Mouse (Mus musculus): ENCODE measurements around the gene Znrf1. TPM values are rescaled to one million over a fixed set of nuclear protein-coding genes. Genes with fewer than 3 reads are reported as not detected.
A peak's percentile ranks its signal among the peaks of the same experiment; 100 is the strongest.

Znrf1 gene
- polyA plus RNA-seq, 1 experiment: 124 TPM

DNA sequence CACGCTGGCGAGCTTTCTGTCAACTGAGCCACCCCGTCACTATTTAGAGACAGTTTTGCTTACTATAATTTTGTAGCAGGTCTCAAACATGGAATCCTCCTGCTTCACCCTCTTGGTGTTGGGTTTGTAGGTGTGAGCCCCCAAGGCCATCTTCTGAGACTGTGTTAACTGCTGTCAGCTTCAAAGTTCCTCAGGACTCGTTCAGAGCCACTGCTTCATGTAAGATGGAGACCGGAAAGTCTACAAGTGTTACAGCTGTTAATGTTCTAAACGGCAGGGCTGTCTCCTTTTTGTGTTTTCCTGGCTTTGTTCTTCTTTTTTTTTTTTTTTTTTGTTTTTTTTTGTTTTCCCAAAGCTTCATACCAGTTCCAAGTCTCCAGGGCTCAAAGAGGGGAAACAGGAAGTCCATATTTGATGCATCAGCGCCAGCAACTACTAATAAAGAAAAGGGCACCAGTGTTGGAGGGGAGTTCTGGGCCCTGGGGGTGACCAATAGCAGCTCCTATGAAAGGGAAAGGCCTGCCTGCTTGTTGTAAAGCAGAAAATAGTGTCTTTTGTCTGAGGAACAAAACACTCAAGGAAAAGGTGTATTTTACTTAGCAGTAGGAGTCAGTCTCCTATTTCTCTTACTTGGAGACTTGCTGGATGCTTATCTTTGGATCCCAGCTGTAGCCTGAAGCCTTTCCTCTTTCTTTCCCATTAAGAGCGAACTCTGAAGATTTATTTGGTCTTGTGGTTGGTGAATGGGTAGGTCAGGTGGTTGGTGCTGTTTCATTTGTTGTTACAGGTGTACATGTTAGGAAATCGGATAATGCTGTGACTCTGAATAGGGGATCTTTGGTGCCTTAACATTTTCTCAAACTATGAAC lies 14.3 kb downstream of the Znrf1 start:
- no peak overlapping the region for H3K4me3 ChIP-seq (replicated peaks; ENCODE audit: control insufficient read depth, low read depth, low read length)
- no peak overlapping the region for H3K27ac ChIP-seq (ENCODE audit: control insufficient read depth, insufficient read depth, low read depth, low read length, poor library complexity)
- WGBS: 40% methylated on average over 9 of the region's 9 CpGs
- TF ChIP-seq POLR2A (IDR thresholded peaks at IDR 0.05; ENCODE audit: borderline replicate concordance, control insufficient read depth, low read depth, low read length): no peak
- TF ChIP-seq CTCF (IDR thresholded peaks at IDR 0.05; ENCODE audit: control insufficient read depth, insufficient read depth, low read length): no peak
- H3K4me1 ChIP-seq (ENCODE audit: control insufficient read depth, insufficient read depth, low read length): peaks cover 3% of the 10 kb centered on the region; the same call in 1 of the 2 replicates

GRCm38 (mm10) chr8:111551511-111552130 lies 15.7 kb downstream of the Znrf1 start:
- Histone ChIP-seq H3K27ac (ENCODE audit: control insufficient read depth, insufficient read depth, low read depth, low read length, poor library complexity) (no peak overlapping the region), H3K4me3 (replicated peaks; ENCODE audit: control insufficient read depth, low read depth, low read length) (no peak overlapping the region), H3K4me1 (ENCODE audit: control insufficient read depth, insufficient read depth, low read length) (peaks cover 3% of the 10 kb centered on the region; the same call in 1 of the 2 replicates)
- TF ChIP-seq CTCF (IDR thresholded peaks at IDR 0.05; ENCODE audit: control insufficient read depth, insufficient read depth, low read length) (no peak), POLR2A (IDR thresholded peaks at IDR 0.05; ENCODE audit: borderline replicate concordance, control insufficient read depth, low read depth, low read length) (no peak)
- WGBS: 44% methylated on average over 8 of the region's 8 CpGs

GRCm38 (mm10) chr8:111561824-111562223 lies 25.9 kb downstream of the Znrf1 start:
- peak overlapping the region; percentile 87; the same call in 1 of the 2 replicates for H3K27ac ChIP-seq (ENCODE audit: control insufficient read depth, insufficient read depth, low read depth, low read length, poor library complexity)
- no peak overlapping the region for H3K4me3 ChIP-seq (replicated peaks; ENCODE audit: control insufficient read depth, low read depth, low read length)
- WGBS: 20% methylated on average over 4 of the region's 4 CpGs
- TF ChIP-seq POLR2A (IDR thresholded peaks at IDR 0.05; ENCODE audit: borderline replicate concordance, control insufficient read depth, low read depth, low read length) (no peak), CTCF (IDR thresholded peaks at IDR 0.05; ENCODE audit: control insufficient read depth, insufficient read depth, low read length) (no peak)
- H3K4me1 ChIP-seq (ENCODE audit: control insufficient read depth, insufficient read depth, low read length): peaks cover 4% of the 10 kb centered on the region

DNA sequence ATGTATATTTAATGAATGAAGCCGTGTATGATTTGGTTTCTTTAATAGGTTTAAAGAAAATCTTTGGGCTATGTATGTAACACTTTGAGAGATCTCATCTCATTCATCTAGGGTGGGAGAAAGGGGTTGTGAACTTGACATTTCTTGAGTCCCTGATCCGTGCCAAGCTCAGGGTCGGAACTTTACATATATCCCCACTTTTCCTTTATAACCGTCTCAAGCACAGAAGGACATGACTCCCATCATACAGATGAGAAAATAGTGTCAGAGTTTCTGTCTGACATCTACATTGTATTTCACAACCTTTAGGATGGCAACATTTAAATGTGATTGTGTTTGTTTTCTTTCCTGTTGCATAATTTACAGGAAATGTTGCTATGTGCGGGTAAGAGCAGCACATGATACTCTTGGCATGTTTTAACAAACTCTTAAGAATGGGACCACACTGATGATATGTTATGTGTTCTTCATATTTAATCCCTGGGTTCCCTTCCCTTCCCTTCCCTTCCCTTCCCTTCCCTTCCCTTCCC lies 26.4 kb downstream of the Znrf1 start:
- no peak overlapping the region for H3K4me3 ChIP-seq (replicated peaks; ENCODE audit: control insufficient read depth, low read depth, low read length)
- 55% methylated on average over 5 of the region's 5 CpGs for WGBS
- H3K27ac ChIP-seq (ENCODE audit: control insufficient read depth, insufficient read depth, low read depth, low read length, poor library complexity): no peak overlapping the region
- H3K4me1 ChIP-seq (ENCODE audit: control insufficient read depth, insufficient read depth, low read length): peaks cover 4% of the 10 kb centered on the region
- TF ChIP-seq POLR2A (IDR thresholded peaks at IDR 0.05; ENCODE audit: borderline replicate concordance, control insufficient read depth, low read depth, low read length): no peak
- no peak for TF ChIP-seq CTCF (IDR thresholded peaks at IDR 0.05; ENCODE audit: control insufficient read depth, insufficient read depth, low read length)

GRCm38 (mm10) chr8:111563075-111563474 lies 27.2 kb downstream of the Znrf1 start:
- 71% methylated on average over 5 of the region's 5 CpGs for WGBS
- Histone ChIP-seq H3K4me1 (ENCODE audit: control insufficient read depth, insufficient read depth, low read length) (peaks cover 4% of the 10 kb centered on the region), H3K4me3 (replicated peaks; ENCODE audit: control insufficient read depth, low read depth, low read length) (no peak overlapping the region), H3K27ac (ENCODE audit: control insufficient read depth, insufficient read depth, low read depth, low read length, poor library complexity) (no peak overlapping the region)
- TF ChIP-seq POLR2A (IDR thresholded peaks at IDR 0.05; ENCODE audit: borderline replicate concordance, control insufficient read depth, low read depth, low read length) (no peak), CTCF (IDR thresholded peaks at IDR 0.05; ENCODE audit: control insufficient read depth, insufficient read depth, low read length) (no peak)

- Histone ChIP-seq H3K27ac (ENCODE audit: control insufficient read depth, insufficient read depth, low read depth, low read length, poor library complexity) (peak overlapping the region; percentile 38; the same call in 1 of the 2 replicates), H3K4me1 (ENCODE audit: control insufficient read depth, insufficient read depth, low read length) (peaks cover 4% of the 10 kb centered on the region), H3K4me3 (replicated peaks; ENCODE audit: control insufficient read depth, low read depth, low read length) (no peak overlapping the region)
- 65% methylated on average over 4 of the region's 4 CpGs for WGBS
- TF ChIP-seq POLR2A (IDR thresholded peaks at IDR 0.05; ENCODE audit: borderline replicate concordance, control insufficient read depth, low read depth, low read length) (no peak), CTCF (IDR thresholded peaks at IDR 0.05; ENCODE audit: control insufficient read depth, insufficient read depth, low read length) (no peak)
Measured at GRCm38 (mm10) chr8:111563687-111564086, 27.8 kb downstream of the Znrf1 start.

DNA sequence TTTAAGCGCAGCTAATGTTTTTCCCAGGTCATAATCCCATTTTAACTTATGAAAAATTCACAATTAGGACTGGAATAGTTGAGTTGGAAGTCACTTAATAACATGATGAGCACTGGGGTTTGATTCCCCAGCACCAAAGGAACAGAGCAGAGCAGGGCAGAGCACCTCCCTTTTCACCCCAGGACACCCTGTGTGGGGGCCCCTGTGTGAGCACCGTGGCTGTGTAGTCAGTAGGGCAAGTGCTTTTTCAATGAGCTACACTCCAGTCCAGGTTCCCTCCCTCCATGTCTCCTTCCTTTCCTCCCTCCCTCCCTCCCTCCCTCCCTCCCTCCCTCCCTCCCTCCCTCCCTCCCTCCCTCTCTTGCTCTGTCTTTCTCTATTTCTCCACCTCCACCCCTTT lies 28.2 kb downstream of the Znrf1 start:
- WGBS: 62% methylated on average over 2 of the region's 2 CpGs
- H3K4me1 ChIP-seq (ENCODE audit: control insufficient read depth, insufficient read depth, low read length): peaks cover 4% of the 10 kb centered on the region
- no peak overlapping the region for H3K27ac ChIP-seq (ENCODE audit: control insufficient read depth, insufficient read depth, low read depth, low read length, poor library complexity)
- H3K4me3 ChIP-seq (replicated peaks; ENCODE audit: control insufficient read depth, low read depth, low read length): no peak overlapping the region
- TF ChIP-seq POLR2A (IDR thresholded peaks at IDR 0.05; ENCODE audit: borderline replicate concordance, control insufficient read depth, low read depth, low read length) (no peak), CTCF (IDR thresholded peaks at IDR 0.05; ENCODE audit: control insufficient read depth, insufficient read depth, low read length) (no peak)

GRCm38 (mm10) chr8:111565784-111566191 lies 29.9 kb downstream of the Znrf1 start:
- no peak overlapping the region for H3K4me3 ChIP-seq (replicated peaks; ENCODE audit: control insufficient read depth, low read depth, low read length)
- TF ChIP-seq CTCF (IDR thresholded peaks at IDR 0.05; ENCODE audit: control insufficient read depth, insufficient read depth, low read length) (no peak), POLR2A (IDR thresholded peaks at IDR 0.05; ENCODE audit: borderline replicate concordance, control insufficient read depth, low read depth, low read length) (no peak)
- 36% methylated on average over 5 of the region's 5 CpGs for WGBS
- H3K27ac ChIP-seq (ENCODE audit: control insufficient read depth, insufficient read depth, low read depth, low read length, poor library complexity): no peak overlapping the region
- H3K4me1 ChIP-seq (ENCODE audit: control insufficient read depth, insufficient read depth, low read length): peaks cover 4% of the 10 kb centered on the region
